Mouse (Mus musculus) heart, postnatal 10 days (tissue): ENCODE measurements around the gene Gm2916. TPM values are rescaled to one million over a fixed set of nuclear protein-coding genes. Genes with fewer than 3 reads are reported as not detected.
"Not testable (repeated sequence)": the region's sequence is repeated elsewhere in the genome, so short reads cannot be mapped to it uniquely, and the experiment has no call there.

Source experiments
- DNase-seq, 2 experiments: peaks; one replicate each; pipeline ENCODE4 v3.0.0; 2021
- intact Hi-C: fragments of 180-260 bp; cut with DNase I; formaldehyde crosslinking; loops from one replicate; pipeline ENCODE4 v1.15.1; 2025
- total RNA-seq, 2 experiments: library from RNA; stranded (reverse); gene quantifications; 2 replicates each; pipeline ENCODE4 v1.2.3; 2021

The Gm2916 gene
- not detected for total RNA-seq

DNA sequence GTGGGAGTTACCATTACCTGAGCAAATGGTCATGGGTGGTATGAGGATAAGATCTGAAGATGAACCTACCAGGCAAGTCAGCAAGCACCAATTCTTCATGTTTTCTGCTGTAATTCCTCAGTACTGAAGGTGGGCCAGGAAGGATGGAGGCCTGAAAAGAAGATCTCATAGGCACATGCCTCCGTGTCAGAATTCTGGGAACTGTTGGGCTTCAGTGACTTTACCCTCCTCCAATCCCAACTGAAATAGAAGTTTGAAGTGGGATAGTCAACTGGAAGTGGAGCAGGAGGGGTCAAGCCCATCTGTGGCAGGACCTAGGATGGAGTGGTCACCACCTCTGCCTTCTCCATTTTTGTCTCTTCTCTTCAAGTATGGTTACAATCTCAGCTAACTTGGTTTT, at the start of gene Gm2916:
Gm2916 (plus strand) TSS at position 301 of the 400 bp plus-strand sequence.
- DNase-seq, intact Hi-C loops: not testable (repeated sequence)

DNA sequence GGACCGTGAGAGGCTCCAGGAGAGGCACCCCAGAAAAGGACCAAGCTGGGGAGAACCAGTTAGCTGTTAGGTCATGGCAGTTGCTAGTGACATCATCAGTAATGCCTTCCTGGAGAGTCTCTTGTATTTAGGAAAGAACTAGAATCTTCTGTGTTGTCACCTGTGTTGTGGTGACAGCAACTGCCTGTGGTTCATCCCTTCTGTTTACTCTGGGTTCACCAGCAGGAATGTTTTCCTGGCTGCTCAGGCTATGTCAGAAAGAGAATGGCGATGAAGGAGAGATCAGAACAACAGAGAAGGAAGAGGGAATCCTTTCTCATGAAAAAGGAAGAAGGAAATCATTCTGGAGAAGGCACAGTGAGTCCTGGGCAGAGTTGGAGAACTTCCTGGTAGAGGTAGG, 38.0 kb upstream of the Gm2916 start, which contains the start of gene Gm3033:
Gm3033 (plus strand) TSS at position 301 of the 400 bp plus-strand sequence.
- intact Hi-C loops, DNase-seq: not testable (repeated sequence)

DNA sequence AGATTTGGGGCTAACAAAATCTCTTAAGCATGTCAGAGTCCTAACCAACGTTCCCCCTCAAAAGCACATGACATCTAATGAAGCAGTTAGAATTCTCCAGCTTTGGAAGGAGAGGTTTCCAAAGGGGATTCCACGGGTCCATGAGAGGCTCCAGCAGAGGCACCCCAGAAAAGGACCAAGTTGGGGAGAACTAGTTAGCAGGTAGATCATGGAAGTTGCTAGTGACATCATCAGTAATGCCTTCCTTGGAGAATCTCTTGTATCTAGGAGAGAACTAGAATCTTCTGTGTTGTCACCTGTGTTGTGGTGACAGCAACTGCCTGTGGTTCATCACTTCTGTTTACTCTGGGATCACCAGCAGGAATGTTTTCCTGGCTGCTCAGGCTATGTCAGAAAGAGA, 47.5 kb downstream of the Gm2916 start, which contains the start of gene Gm3029:
Gm3029 (plus strand) TSS at position 301 of the 400 bp plus-strand sequence.
- DNase-seq, intact Hi-C loops: not testable (repeated sequence)

DNA sequence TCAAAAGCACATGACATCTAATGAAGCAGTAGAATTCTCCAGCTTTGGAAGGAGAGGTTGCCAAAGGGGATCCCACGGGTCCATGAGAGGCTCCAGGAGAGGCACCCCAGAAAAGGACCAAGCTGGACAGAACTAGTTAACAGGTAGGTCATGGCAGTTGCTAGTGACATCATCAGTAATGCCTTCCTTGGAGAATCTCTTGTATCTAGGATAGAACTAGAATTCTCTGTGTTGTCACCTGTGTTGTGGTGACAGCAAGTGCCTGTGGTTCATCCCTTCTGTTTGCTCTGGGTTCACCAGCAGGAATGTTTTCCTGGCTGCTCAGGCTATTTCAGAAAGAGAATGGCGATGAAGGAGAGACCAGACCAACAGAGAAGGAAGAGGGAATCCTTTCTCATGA, 79.3 kb downstream of the Gm2916 start, which contains the start of gene Gm3095:
Gm3095 (plus strand) TSS at position 301 of the 400 bp plus-strand sequence.
- DNase-seq, intact Hi-C loops: not testable (repeated sequence)

Other genes with a start within 250 kb of the Gm2916 start
- gene Gm3012, start 249.7 kb upstream of the Gm2916 start, total RNA-seq: not detected
- 1 to 10 TPM in 1 of 2 experiments, under 1 TPM in 1; 0.97 to 1.2 TPM for gene Gm3020, start 232.1 kb upstream of the Gm2916 start, total RNA-seq
- gene Gm3043, start 195.4 kb upstream of the Gm2916 start, total RNA-seq: not detected
- gene Gm3002, start 74.1 kb upstream of the Gm2916 start, total RNA-seq: under 1 TPM; 0.43 to 0.57 TPM
- gene Gm3033, start 37.9 kb upstream of the Gm2916 start, total RNA-seq: not detected
- not detected for gene Gm3029, start 47.6 kb downstream of the Gm2916 start, total RNA-seq
- gene Gm3095, start 79.4 kb downstream of the Gm2916 start, total RNA-seq: not detected
- gene Gm3099, start 114.2 kb downstream of the Gm2916 start, total RNA-seq: not detected
- gene Gm5796, start 139.8 kb downstream of the Gm2916 start, total RNA-seq: 1 to 10 TPM; 1.4 to 2.4 TPM
- gene Gm3115, start 199.9 kb downstream of the Gm2916 start, total RNA-seq: under 1 TPM; 0.36 to 0.42 TPM
- gene Gm8108, start 226.4 kb downstream of the Gm2916 start, total RNA-seq: 1 to 10 TPM; 2.4 to 3.6 TPM